Mouse (Mus musculus) limb, embryonic 12.5 days (tissue): ENCODE data around the gene Tmem263. TPM values are rescaled to one million over a fixed set of nuclear protein-coding genes. Genes with fewer than 3 reads are reported as not detected.

Experiments
- ATAC-seq: fragments of 200-750 bp; cut with Nextera tagmentation; 2 replicates; pipeline ENCODE4 v1.8.0; 2017; ENCODE audit warnings: low read depth, moderate TSS enrichment; ENCODE audit not compliant: insufficient number of reproducible peaks, insufficient read depth, low FRiP score, low TSS enrichment
- H3K27ac ChIP-seq: fragments of 300-500 bp; sonication (generic); 2 replicates; pipeline ENCODE4 v1.5.1; 2016; ENCODE audit warnings: mild to moderate bottlenecking, moderate library complexity
- H3K27me3 ChIP-seq: fragments of 300-500 bp; sonication (generic); 2 replicates; pipeline ENCODE4 v1.6.1; 2016; ENCODE audit warnings: mild to moderate bottlenecking, moderate library complexity
- H3K36me3 ChIP-seq: fragments of 300-500 bp; sonication (generic); 2 replicates; pipeline ENCODE4 v1.6.1; 2016; ENCODE audit warnings: mild to moderate bottlenecking, moderate library complexity
- H3K4me1 ChIP-seq: fragments of 300-500 bp; sonication (generic); replicated peaks from 2 replicates; pipeline ENCODE4 v1.6.1; 2016
- H3K4me2 ChIP-seq: fragments of 300-500 bp; sonication (generic); 2 replicates; pipeline ENCODE4 v1.6.1; 2016; ENCODE audit warnings: mild to moderate bottlenecking, moderate library complexity
- H3K4me3 ChIP-seq: fragments of 300-500 bp; sonication (generic); replicated peaks from 2 replicates; pipeline ENCODE4 v1.5.1; 2016; ENCODE audit warnings: mild to moderate bottlenecking
- H3K9ac ChIP-seq: fragments of 300-500 bp; sonication (generic); replicated peaks from 2 replicates; pipeline ENCODE4 v1.6.1; 2016; ENCODE audit warnings: mild to moderate bottlenecking, moderate library complexity
- H3K9me3 ChIP-seq: fragments of 300-500 bp; sonication (generic); 2 replicates; pipeline ENCODE4 v1.6.1; 2016; ENCODE audit warnings: mild to moderate bottlenecking, moderate library complexity
- WGBS: fragments of 180-500 bp; shearing (Covaris S2); methylation state at CpG from one replicate; pipeline ENCODE4 v1.1.7; 2016; 5-methylcytosine and 5-hydroxymethylcytosine counted together
- polyA plus RNA-seq: library from polyadenylated mRNA; unstranded; fragments of >200 nt; fragmentation: Nextera tagmentation; extraction: Ambion mirVana; gene quantifications from 2 replicates; pipeline ENCODE4 v1.2.1, GENCODE M21; 2016

The Tmem263 gene
- polyA plus RNA-seq, 1 experiment from 2014 or later, result 106 TPM

GRCm38 (mm10) chr10:85141465-85141864 lies 39.0 kb downstream of the Tmem263 start:
- Histone ChIP-seq H3K4me3 (no peak overlapping the region), H3K4me2 (no peak overlapping the region), H3K9me3 (no peaks in the 10 kb centered on the region), H3K27me3 (no peaks in the 10 kb centered on the region), H3K4me1 (peaks cover 12% of the 10 kb centered on the region), H3K27ac (0 out of 2 replicates have a peak overlapping the region, but pooled peaks have one; percentile 23), H3K9ac (no peak overlapping the region), H3K36me3 (peaks cover 25% of the 10 kb centered on the region)
- peak; percentile 92 for ATAC-seq
- WGBS, result 31% methylated on average over 9 of the region's 9 CpGs

- H3K27me3 ChIP-seq, result no peaks in the 10 kb centered on the region
- H3K9me3 ChIP-seq, result no peaks in the 10 kb centered on the region
- WGBS, result 89% methylated on average over 14 of the region's 14 CpGs
- H3K36me3 ChIP-seq, result peaks cover 47% of the 10 kb centered on the region
- no peak overlapping the region for H3K9ac ChIP-seq
- no peak overlapping the region for H3K27ac ChIP-seq
- H3K4me3 ChIP-seq, result no peak overlapping the region
- H3K4me1 ChIP-seq, result peaks cover 5% of the 10 kb centered on the region
- ATAC-seq, result no peak
- no peak overlapping the region for H3K4me2 ChIP-seq
Measured at GRCm38 (mm10) chr10:85146282-85146681, 43.9 kb downstream of the Tmem263 start.

GRCm38 (mm10) chr10:85149226-85149625 lies 46.8 kb downstream of the Tmem263 start:
- WGBS, result 85% methylated on average over 5 of the region's 5 CpGs
- H3K27me3 ChIP-seq, result no peaks in the 10 kb centered on the region
- H3K4me3 ChIP-seq, result no peak overlapping the region
- no peaks in the 10 kb centered on the region for H3K9me3 ChIP-seq
- no peaks in the 10 kb centered on the region for H3K4me1 ChIP-seq
- no peak for ATAC-seq
- peaks cover 39% of the 10 kb centered on the region for H3K36me3 ChIP-seq
- no peak overlapping the region for H3K9ac ChIP-seq
- no peak overlapping the region for H3K27ac ChIP-seq
- H3K4me2 ChIP-seq, result no peak overlapping the region

GRCm38 (mm10) chr10:85154195-85154594 lies 51.8 kb downstream of the Tmem263 start:
- WGBS, result 9% methylated on average over 2 of the region's 2 CpGs
- H3K4me2 ChIP-seq, result no peak overlapping the region

GRCm38 (mm10) chr10:85157451-85157850 lies 55.0 kb downstream of the Tmem263 start:
- 92% methylated on average over 7 of the region's 7 CpGs for WGBS

More at GRCm38 (mm10) chr10:85154195-85154594, 51.8 kb downstream of the Tmem263 start:
- H3K27me3 ChIP-seq, result no peaks in the 10 kb centered on the region
- ATAC-seq, result no peak
- peaks cover 15% of the 10 kb centered on the region; the same call in 1 of the 2 replicates for H3K36me3 ChIP-seq
- no peaks in the 10 kb centered on the region for H3K4me1 ChIP-seq
- no peaks in the 10 kb centered on the region for H3K9me3 ChIP-seq
- no peak overlapping the region for H3K9ac ChIP-seq
- no peak overlapping the region for H3K4me3 ChIP-seq
- H3K27ac ChIP-seq, result no peak overlapping the region

GRCm38 (mm10) chr10:85159989-85160619 lies 57.7 kb downstream of the Tmem263 start:
- H3K27me3 ChIP-seq, result no peaks in the 10 kb centered on the region
- H3K36me3 ChIP-seq, result peaks cover 8% of the 10 kb centered on the region; the same call in 1 of the 2 replicates
- no peaks in the 10 kb centered on the region for H3K9me3 ChIP-seq
- H3K27ac ChIP-seq, result no peak overlapping the region
- H3K4me3 ChIP-seq, result no peak overlapping the region
- no peak for ATAC-seq
- H3K9ac ChIP-seq, result no peak overlapping the region
- WGBS, result 86% methylated on average over 1 of the region's 1 CpGs
- no peak overlapping the region for H3K4me2 ChIP-seq
- H3K4me1 ChIP-seq, result no peaks in the 10 kb centered on the region

More at GRCm38 (mm10) chr10:85157451-85157850, 55.0 kb downstream of the Tmem263 start:
- Histone ChIP-seq H3K27ac (no peak overlapping the region), H3K4me3 (no peak overlapping the region), H3K36me3 (peaks cover 8% of the 10 kb centered on the region; the same call in 1 of the 2 replicates), H3K4me1 (no peaks in the 10 kb centered on the region), H3K9me3 (no peaks in the 10 kb centered on the region), H3K4me2 (no peak overlapping the region), H3K27me3 (no peaks in the 10 kb centered on the region), H3K9ac (no peak overlapping the region)
- ATAC-seq, result no peak

GRCm38 (mm10) chr10:85161745-85162351 lies 59.4 kb downstream of the Tmem263 start:
- H3K27me3 ChIP-seq, result no peaks in the 10 kb centered on the region
- no peak overlapping the region for H3K9ac ChIP-seq
- H3K27ac ChIP-seq, result no peak overlapping the region
- no peak overlapping the region for H3K4me3 ChIP-seq
- H3K4me1 ChIP-seq, result no peaks in the 10 kb centered on the region
- no peak for ATAC-seq
- H3K9me3 ChIP-seq, result no peaks in the 10 kb centered on the region
- WGBS, result 87% methylated on average over 5 of the region's 5 CpGs
- H3K4me2 ChIP-seq, result no peak overlapping the region
- no peaks in the 10 kb centered on the region for H3K36me3 ChIP-seq

GRCm38 (mm10) chr10:85164791-85165190 lies 62.4 kb downstream of the Tmem263 start:
- H3K4me1 ChIP-seq, result no peaks in the 10 kb centered on the region
- ATAC-seq, result no peak
- H3K4me3 ChIP-seq, result no peak overlapping the region
- H3K9me3 ChIP-seq, result no peaks in the 10 kb centered on the region
- no peaks in the 10 kb centered on the region for H3K36me3 ChIP-seq
- 94% methylated on average over 13 of the region's 13 CpGs for WGBS
- H3K27me3 ChIP-seq, result no peaks in the 10 kb centered on the region
- H3K9ac ChIP-seq, result no peak overlapping the region
- H3K4me2 ChIP-seq, result no peak overlapping the region
- no peak overlapping the region for H3K27ac ChIP-seq

GRCm38 (mm10) chr10:85165306-85165705 lies 62.9 kb downstream of the Tmem263 start:
- 91% methylated on average over 5 of the region's 5 CpGs for WGBS
- Histone ChIP-seq H3K4me1 (no peaks in the 10 kb centered on the region), H3K9ac (no peak overlapping the region), H3K9me3 (no peaks in the 10 kb centered on the region), H3K27ac (no peak overlapping the region), H3K36me3 (no peaks in the 10 kb centered on the region), H3K27me3 (no peaks in the 10 kb centered on the region), H3K4me3 (no peak overlapping the region), H3K4me2 (no peak overlapping the region)
- no peak for ATAC-seq

Other genes starting within 250 kb of the Tmem263 start
- gene Ric8b, start 185.0 kb upstream of the Tmem263 start, polyA plus RNA-seq, result 30.3 and 34.4 TPM in 2 replicates
- 0.79 and 0.95 TPM in 2 replicates for gene Fhl4, start 132 bp upstream of the Tmem263 start, polyA plus RNA-seq
- gene Mterf2, start 25.4 kb downstream of the Tmem263 start, polyA plus RNA-seq, result 25.1 and 25.6 TPM in 2 replicates
- 43.0 and 44.8 TPM in 2 replicates for gene Cry1, start 82.4 kb downstream of the Tmem263 start, polyA plus RNA-seq